Mouse (Mus musculus): ENCODE results near the gene Gtf2h1. TPM values are rescaled to one million over a fixed set of nuclear protein-coding genes. Genes with fewer than 3 reads are reported as not detected.

The Gtf2h1 gene
- polyA plus RNA-seq, 1 experiment = 33.8 TPM

DNA sequence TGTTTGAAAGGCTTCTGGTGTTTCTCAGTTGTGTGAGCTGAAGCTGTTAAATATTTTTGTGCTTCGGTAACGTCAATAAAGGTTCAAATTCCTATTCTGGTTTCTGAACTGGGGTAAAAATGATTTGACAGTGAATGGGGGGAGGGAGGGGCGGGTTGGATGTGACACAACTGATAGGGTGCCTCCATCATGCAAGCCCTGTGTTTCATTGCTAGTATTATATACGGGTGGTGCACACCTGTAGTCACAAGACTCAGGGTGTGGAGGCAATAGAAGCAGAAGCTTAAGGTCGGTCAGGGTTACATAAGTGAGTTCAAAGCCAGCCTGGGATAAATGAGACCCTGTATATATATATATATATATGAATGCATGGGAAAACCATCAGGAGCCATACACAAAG, 44.0 kb downstream of the Gtf2h1 start:
- peak overlapping the region; percentile 90; the same call in 1 of the 2 replicates for H3K27ac ChIP-seq (ENCODE audit: insufficient read depth, low read length)
- no peak overlapping the region for H3K4me3 ChIP-seq (replicated peaks; ENCODE audit: insufficient read depth, low read depth, low read length)
- H3K4me1 ChIP-seq (ENCODE audit: control insufficient read depth, insufficient read depth, low read length) = peaks cover 14% of the 10 kb centered on the region
- TF ChIP-seq POLR2A (IDR thresholded peaks at IDR 0.05; ENCODE audit: borderline replicate concordance, insufficient read depth, low read length) = no peak
- TF ChIP-seq CTCF (IDR thresholded peaks at IDR 0.05; ENCODE audit: borderline replicate concordance, insufficient read depth, low read depth, low read length) = no peak
- WGBS = 91% methylated on average over 5 of the region's 5 CpGs
- H3K27me3 ChIP-seq (ENCODE audit: control insufficient read depth, insufficient read depth, low read length) = no peaks in the 10 kb centered on the region
- no peak for DNase-seq

DNA sequence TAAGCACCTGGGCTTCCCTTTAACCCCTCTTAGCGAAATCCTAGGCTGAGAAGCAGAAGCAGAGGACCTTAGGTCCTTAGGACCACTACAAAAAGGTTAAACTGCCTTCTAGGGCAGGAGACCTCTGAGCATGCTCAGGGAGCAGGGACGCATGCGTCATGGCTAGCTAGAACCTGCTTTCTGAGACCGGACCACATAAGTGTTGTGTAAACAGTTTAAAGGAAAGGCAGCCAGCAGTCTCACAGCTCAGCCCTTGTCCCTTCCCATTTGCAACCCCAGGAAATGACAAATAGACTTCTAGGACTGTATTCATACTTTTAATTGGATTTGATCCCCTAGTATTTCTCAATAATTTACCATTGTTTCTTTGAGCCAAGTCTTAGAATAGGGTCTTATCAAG, 44.4 kb downstream of the Gtf2h1 start:
- Histone ChIP-seq H3K27ac (ENCODE audit: insufficient read depth, low read length) (no peak overlapping the region), H3K4me1 (ENCODE audit: control insufficient read depth, insufficient read depth, low read length) (peaks cover 14% of the 10 kb centered on the region), H3K27me3 (ENCODE audit: control insufficient read depth, insufficient read depth, low read length) (no peaks in the 10 kb centered on the region), H3K4me3 (replicated peaks; ENCODE audit: insufficient read depth, low read depth, low read length) (no peak overlapping the region)
- no peak for DNase-seq
- WGBS = 87% methylated on average over 4 of the region's 4 CpGs
- TF ChIP-seq POLR2A (IDR thresholded peaks at IDR 0.05; ENCODE audit: borderline replicate concordance, insufficient read depth, low read length) (no peak), CTCF (IDR thresholded peaks at IDR 0.05; ENCODE audit: borderline replicate concordance, insufficient read depth, low read depth, low read length) (no peak)

DNA sequence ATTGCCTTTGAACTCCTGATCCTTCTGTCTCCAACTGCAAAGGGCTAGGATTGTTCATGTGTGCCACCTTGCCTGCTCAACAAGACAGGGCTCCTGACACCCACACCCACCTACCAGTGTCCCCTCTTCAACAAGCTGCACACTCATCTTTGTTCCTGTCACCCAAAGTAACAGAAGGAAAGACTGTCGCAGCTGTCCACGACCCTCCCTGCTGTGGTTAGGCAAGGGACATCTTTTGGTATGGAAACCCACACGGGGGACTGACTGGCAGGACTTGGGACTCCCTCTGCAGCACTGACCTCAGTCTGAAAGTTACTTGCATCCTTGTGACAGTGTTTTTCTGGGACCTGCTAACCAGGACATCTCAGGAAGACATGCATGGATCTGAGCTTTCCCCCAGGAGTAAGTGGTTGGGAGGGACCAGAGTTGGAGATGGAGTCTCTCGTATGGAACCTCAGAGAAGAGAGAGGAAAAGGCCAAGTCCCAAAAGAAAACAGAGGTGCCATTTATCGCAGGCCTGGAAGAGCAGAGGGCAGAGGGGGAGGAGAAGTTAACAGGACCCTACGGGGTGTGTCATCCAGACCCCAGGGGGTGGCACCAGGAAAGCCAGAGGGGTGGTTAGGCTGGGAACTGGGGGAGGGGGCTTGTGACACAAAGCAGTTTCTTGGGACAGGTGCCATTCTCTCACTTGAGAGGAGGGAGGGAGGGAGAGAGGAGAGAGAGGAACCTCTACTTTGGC, 45.1 kb downstream of the Gtf2h1 start, which contains the start of gene Ldha:
Gene Ldha (plus strand): TSS at position 689 of the 739 bp plus-strand sequence.
- no peak for TF ChIP-seq CTCF (IDR thresholded peaks at IDR 0.05; ENCODE audit: borderline replicate concordance, insufficient read depth, low read depth, low read length)
- TF ChIP-seq POLR2A (IDR thresholded peaks at IDR 0.05; ENCODE audit: borderline replicate concordance, insufficient read depth, low read length) = no peak
- H3K27ac ChIP-seq (ENCODE audit: insufficient read depth, low read length) = no peak within 1 kb of the TSS
- WGBS = 52% methylated on average over 6 of the region's 6 CpGs
- DNase-seq = no peak
- H3K4me1 ChIP-seq (ENCODE audit: control insufficient read depth, insufficient read depth, low read length) = peaks cover 14% of the 10 kb centered on the region
- no peak within 1 kb of the TSS for H3K4me3 ChIP-seq (replicated peaks; ENCODE audit: insufficient read depth, low read depth, low read length)
- no peaks in the 10 kb centered on the region for H3K27me3 ChIP-seq (ENCODE audit: control insufficient read depth, insufficient read depth, low read length)

DNA sequence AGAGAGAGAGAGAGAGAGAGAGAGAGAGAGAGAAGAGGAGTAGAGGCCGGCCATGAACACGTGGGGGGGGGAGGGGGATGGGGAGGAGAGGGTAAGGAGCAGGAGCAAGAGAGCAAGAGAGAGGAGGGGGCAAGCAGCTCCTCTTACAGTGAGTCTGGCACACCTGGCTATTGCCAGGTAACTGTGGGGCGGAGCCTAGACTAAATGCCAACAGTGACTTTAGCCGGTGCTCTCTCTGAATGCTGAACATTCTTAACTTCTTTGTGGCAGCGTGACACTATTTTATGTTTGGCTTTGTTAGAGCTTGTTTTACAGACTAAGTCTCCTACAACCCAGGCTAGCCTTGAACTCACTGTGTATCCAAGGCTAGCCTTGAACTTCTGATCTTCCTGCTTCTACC, 46.4 kb downstream of the Gtf2h1 start:
- Histone ChIP-seq H3K4me3 (replicated peaks; ENCODE audit: insufficient read depth, low read depth, low read length) (no peak overlapping the region), H3K4me1 (ENCODE audit: control insufficient read depth, insufficient read depth, low read length) (peaks cover 14% of the 10 kb centered on the region), H3K27ac (ENCODE audit: insufficient read depth, low read length) (no peak overlapping the region), H3K27me3 (ENCODE audit: control insufficient read depth, insufficient read depth, low read length) (no peaks in the 10 kb centered on the region)
- DNase-seq = no peak
- TF ChIP-seq CTCF (IDR thresholded peaks at IDR 0.05; ENCODE audit: borderline replicate concordance, insufficient read depth, low read depth, low read length) (no peak), POLR2A (IDR thresholded peaks at IDR 0.05; ENCODE audit: borderline replicate concordance, insufficient read depth, low read length) (no peak)
- 61% methylated on average over 5 of the region's 5 CpGs for WGBS

DNA sequence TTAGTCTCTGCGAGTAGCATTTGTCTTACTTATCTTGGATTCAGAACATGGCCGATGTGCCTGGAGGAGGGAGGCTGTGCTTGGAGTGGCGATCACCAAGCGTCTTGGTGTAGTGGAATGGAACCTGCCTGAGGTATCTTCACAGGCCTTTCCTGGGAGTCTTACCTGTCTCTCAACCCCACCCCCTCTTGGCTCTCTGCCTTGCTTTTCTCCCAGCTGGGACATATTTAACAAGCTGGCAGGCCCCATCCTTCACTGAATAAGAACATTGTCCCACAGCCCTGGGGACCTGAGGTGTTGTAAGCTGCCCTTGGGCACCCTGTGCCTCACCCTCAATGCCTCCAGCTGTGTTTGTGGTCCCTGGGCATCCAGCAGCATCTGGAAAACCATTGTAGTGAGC, 47.7 kb downstream of the Gtf2h1 start:
- H3K4me1 ChIP-seq (ENCODE audit: control insufficient read depth, insufficient read depth, low read length) = peaks cover 12% of the 10 kb centered on the region
- no peak overlapping the region for H3K4me3 ChIP-seq (replicated peaks; ENCODE audit: insufficient read depth, low read depth, low read length)
- no peak overlapping the region for H3K27ac ChIP-seq (ENCODE audit: insufficient read depth, low read length)
- no peak for DNase-seq
- no peaks in the 10 kb centered on the region for H3K27me3 ChIP-seq (ENCODE audit: control insufficient read depth, insufficient read depth, low read length)
- 95% methylated on average over 4 of the region's 4 CpGs for WGBS
- TF ChIP-seq CTCF (IDR thresholded peaks at IDR 0.05; ENCODE audit: borderline replicate concordance, insufficient read depth, low read depth, low read length) (no peak), POLR2A (IDR thresholded peaks at IDR 0.05; ENCODE audit: borderline replicate concordance, insufficient read depth, low read length) (no peak)

DNA sequence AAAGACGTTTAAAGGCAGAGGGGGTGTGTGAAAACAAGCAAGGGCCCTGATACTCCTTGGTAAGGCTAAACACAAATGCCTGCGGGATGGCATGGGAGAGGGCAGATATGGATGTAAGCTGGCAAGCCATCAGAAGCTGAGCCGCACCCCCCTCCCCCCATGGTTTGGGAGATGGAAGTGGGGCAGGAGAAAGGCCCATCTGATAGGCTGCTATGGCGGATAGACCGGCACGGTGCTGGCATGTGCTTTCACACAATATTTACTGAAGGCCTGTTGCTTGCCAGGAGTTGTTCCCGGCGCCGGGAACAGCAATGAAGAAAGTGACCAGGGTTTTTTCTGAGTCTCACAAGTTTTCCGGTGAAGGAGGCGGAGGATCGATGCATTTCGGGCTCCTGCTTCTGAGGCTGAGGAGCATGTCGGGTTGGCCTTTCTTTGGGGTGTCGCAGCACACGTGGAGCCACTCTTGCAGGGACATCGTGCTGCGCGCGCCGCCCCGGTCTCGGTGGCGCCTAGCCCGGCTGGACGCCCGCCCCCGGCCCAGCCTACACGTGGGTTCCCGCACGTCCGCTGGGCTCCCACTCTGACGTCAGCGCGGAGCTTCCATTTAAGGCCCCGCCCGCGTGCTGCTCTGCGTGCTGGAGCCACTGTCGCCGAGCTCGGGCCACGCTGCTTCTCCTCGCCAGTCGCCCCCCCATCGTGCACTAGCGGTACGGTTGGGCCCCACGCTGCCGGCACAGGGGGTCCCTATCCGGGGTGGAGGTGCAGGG, 49.5 kb downstream of the Gtf2h1 start:
- peak; percentile 92 for DNase-seq
- H3K27me3 ChIP-seq (ENCODE audit: control insufficient read depth, insufficient read depth, low read length) = no peaks in the 10 kb centered on the region
- TF ChIP-seq CTCF (IDR thresholded peaks at IDR 0.05; ENCODE audit: borderline replicate concordance, insufficient read depth, low read depth, low read length) (no peak), POLR2A (IDR thresholded peaks at IDR 0.05; ENCODE audit: borderline replicate concordance, insufficient read depth, low read length) (peak; percentile 97)
- H3K4me1 ChIP-seq (ENCODE audit: control insufficient read depth, insufficient read depth, low read length) = no peaks in the 10 kb centered on the region; the same call in 1 of the 2 replicates
- WGBS = 1% methylated on average over 51 of the region's 51 CpGs
- peak overlapping the region; percentile 72 for H3K27ac ChIP-seq (ENCODE audit: insufficient read depth, low read length)
- peak overlapping the region; percentile 93 for H3K4me3 ChIP-seq (replicated peaks; ENCODE audit: insufficient read depth, low read depth, low read length)

DNA sequence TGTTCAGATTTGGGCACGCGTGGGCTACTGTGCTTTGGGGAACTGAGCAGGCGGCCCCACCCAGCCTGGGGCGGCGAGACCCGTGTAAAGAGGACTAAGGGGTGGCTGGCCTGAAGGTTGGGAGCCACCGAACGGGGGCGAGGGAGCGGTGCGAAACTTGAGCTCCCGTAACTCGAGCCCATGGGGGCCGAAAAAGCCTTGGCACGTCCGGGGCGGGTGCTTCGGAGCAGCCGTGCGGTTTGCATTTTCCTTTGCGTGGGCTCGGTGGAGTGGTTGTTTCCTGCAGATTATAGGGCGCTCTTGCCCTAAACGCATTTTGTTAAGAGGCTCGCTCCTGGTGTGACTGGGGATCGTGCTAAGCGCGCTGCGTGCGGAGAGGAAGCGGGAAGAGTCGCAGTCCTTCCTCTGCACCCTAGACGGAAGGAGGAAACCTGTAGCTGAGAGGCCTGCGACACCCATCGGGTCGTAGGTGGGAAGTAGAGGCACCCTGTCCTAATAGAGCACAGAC, 50.1 kb downstream of the Gtf2h1 start:
- H3K4me3 ChIP-seq (replicated peaks; ENCODE audit: insufficient read depth, low read depth, low read length) = peak overlapping the region; percentile 93
- DNase-seq = peak in 1 of 2 experiments; percentile 37
- no peaks in the 10 kb centered on the region; the same call in 1 of the 2 replicates for H3K4me1 ChIP-seq (ENCODE audit: control insufficient read depth, insufficient read depth, low read length)
- WGBS = under 1% methylated on average over 36 of the region's 36 CpGs
- TF ChIP-seq POLR2A (IDR thresholded peaks at IDR 0.05; ENCODE audit: borderline replicate concordance, insufficient read depth, low read length) = no peak
- no peak for TF ChIP-seq CTCF (IDR thresholded peaks at IDR 0.05; ENCODE audit: borderline replicate concordance, insufficient read depth, low read depth, low read length)
- H3K27me3 ChIP-seq (ENCODE audit: control insufficient read depth, insufficient read depth, low read length) = no peaks in the 10 kb centered on the region
- peak overlapping the region; percentile 72 for H3K27ac ChIP-seq (ENCODE audit: insufficient read depth, low read length)

Measured in cerebellum, adult 2 months (tissue).